ENCODE assay signal across 8 mouse cellular contexts in the genomic region with DNA sequence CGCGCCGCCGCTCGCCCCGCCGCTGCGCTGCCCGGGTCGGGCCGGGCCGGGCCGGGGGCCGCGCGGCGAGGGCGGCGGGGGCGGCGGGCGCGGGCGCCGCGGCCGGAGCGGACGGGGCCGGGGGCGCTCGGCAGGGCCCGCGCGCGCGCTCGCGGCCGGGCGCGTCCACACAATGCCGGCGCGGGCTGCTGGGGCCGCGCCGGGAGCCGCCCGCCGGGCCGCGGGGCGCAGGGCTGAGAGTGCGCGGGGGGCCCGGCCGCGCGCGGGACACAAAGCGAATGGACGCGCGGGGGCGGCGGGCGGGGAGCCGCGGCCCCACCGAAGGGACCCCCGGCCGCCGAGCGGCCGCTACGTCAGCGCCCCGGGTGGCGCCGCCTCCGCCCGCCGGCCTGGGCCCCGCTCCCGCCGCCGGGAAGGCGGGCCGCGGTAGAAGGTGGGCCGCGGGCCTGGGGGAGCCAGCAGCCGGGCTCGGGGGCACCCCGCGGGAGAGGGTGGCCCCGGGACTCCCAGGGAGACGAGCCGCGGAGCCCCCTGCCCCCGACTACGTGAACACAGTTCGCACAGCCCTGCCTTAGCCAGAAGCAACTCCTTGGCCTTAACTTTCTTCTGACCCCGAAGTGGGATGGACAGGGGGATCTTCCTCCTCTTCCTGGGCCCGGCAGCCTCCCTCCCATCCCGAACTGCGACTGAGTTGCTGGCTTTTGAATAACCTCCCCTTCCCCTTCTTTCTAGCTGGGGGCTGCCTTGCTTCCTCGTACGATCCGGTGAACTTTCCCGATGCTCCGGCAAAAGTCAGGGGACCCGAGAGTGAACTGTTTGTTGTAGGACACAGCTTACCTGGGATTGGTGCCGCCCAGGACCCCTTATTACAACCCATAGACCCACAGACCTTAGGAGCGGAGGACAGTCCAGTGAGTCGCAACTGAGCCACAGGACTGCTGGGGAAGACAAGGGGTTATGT. TPM values are rescaled to one million over a fixed set of nuclear protein-coding genes. Genes with fewer than 3 reads are reported as not detected.
DNase-seq lines count a peak whose midpoint lies in the region; ATAC-seq and TF ChIP-seq lines count a peak whose summit lies in the region.

TSS of gene Phf2 (minus strand) at position 349 of the 961 bp plus-strand sequence.

- no peaks in the 10 kb centered on the region for H3K27me3 ChIP-seq in embryonic facial prominence, embryonic 14.5 days (replicated peaks; ENCODE audit: control insufficient read depth, insufficient read depth, low read length)
- H3K27me3 ChIP-seq in heart, embryonic 12.5 days (replicated peaks), result no peaks in the 10 kb centered on the region
- no peaks in the 10 kb centered on the region for H3K27me3 ChIP-seq in lung, embryonic 15.5 days

- DNase-seq in ZHBTc4 (ENCODE audit: low read depth, low spot score), result peak; percentile 58
- DNase-seq in embryonic facial prominence, embryonic 14.5 days (ENCODE audit: low spot score), result peak; percentile 52
- DNase-seq in kidney, postnatal 10 days, result peak; percentile 61
- DNase-seq in frontal cortex, postnatal 36 days (ENCODE audit: low spot score in 2 of 2), result no peak

- H3K4me1 ChIP-seq in embryonic facial prominence, embryonic 14.5 days (ENCODE audit: control insufficient read depth, insufficient read depth, low read length), result peaks cover 19% of the 10 kb centered on the region
- peaks cover 59% of the 10 kb centered on the region for H3K4me1 ChIP-seq in heart, embryonic 12.5 days (replicated peaks)
- peaks cover 33% of the 10 kb centered on the region for H3K4me1 ChIP-seq in lung, embryonic 15.5 days
- H3K4me1 ChIP-seq in olfactory bulb, adult 2 months (ENCODE audit: control insufficient read depth, insufficient read depth, low read length), result peaks cover 34% of the 10 kb centered on the region

- peak; percentile 19 for ATAC-seq in CD4-positive, CD25-positive, alpha-beta regulatory T cell, adult 4 months
- ATAC-seq in embryonic facial prominence, embryonic 14.5 days (ENCODE audit: low read depth), result peak; percentile 48
- ATAC-seq in heart, embryonic 12.5 days (ENCODE audit: insufficient number of reproducible peaks, low FRiP score), result peak; percentile 54
- peak; percentile 34 for ATAC-seq in lung, embryonic 15.5 days (ENCODE audit: borderline replicate concordance, extremely low read depth, low FRiP score, low TSS enrichment)

- H3K9me3 ChIP-seq in embryonic facial prominence, embryonic 14.5 days (ENCODE audit: control insufficient read depth, low read length), result no peaks in the 10 kb centered on the region
- no peaks in the 10 kb centered on the region for H3K9me3 ChIP-seq in heart, embryonic 12.5 days (replicated peaks)
- no peaks in the 10 kb centered on the region for H3K9me3 ChIP-seq in lung, embryonic 15.5 days

- TF ChIP-seq POLR2A in olfactory bulb, adult 2 months (IDR thresholded peaks at IDR 0.05; ENCODE audit: insufficient read depth, low read depth, low read length), result no peak

- peak within 1 kb of the TSS; percentile 93 for H3K27ac ChIP-seq in embryonic facial prominence, embryonic 14.5 days (replicated peaks; ENCODE audit: low read depth, low read length)
- peak within 1 kb of the TSS; percentile 87 for H3K27ac ChIP-seq in heart, embryonic 12.5 days (ENCODE audit: poor library complexity, severe bottlenecking)
- H3K27ac ChIP-seq in lung, embryonic 15.5 days, result peak within 1 kb of the TSS; percentile 88
- peak within 1 kb of the TSS; percentile 22 for H3K27ac ChIP-seq in olfactory bulb, adult 2 months (ENCODE audit: insufficient read depth, low read depth, low read length)

- H3K36me3 ChIP-seq in embryonic facial prominence, embryonic 14.5 days (ENCODE audit: control insufficient read depth, insufficient read depth, low read length), result peaks cover 2% of the 10 kb centered on the region; the same call in 1 of the 2 replicates
- H3K36me3 ChIP-seq in heart, embryonic 12.5 days, result no peaks in the 10 kb centered on the region
- H3K36me3 ChIP-seq in lung, embryonic 15.5 days, result no peaks in the 10 kb centered on the region

- H3K4me3 ChIP-seq in embryonic facial prominence, embryonic 14.5 days (ENCODE audit: low read depth, low read length), result peak within 1 kb of the TSS; percentile 86
- H3K4me3 ChIP-seq in heart, embryonic 12.5 days, result peak within 1 kb of the TSS; percentile 100
- H3K4me3 ChIP-seq in lung, embryonic 15.5 days, result peak within 1 kb of the TSS; percentile 81
- H3K4me3 ChIP-seq in olfactory bulb, adult 2 months (ENCODE audit: insufficient read depth, low read depth, low read length), result peak within 1 kb of the TSS; percentile 88

- peak within 1 kb of the TSS; percentile 99 for H3K9ac ChIP-seq in embryonic facial prominence, embryonic 14.5 days (ENCODE audit: low read depth, low read length)
- H3K9ac ChIP-seq in heart, embryonic 12.5 days, result peak within 1 kb of the TSS; percentile 100
- peak within 1 kb of the TSS; percentile 96 for H3K9ac ChIP-seq in lung, embryonic 15.5 days

- 1% methylated on average over 13 of the region's 117 CpGs for WGBS in embryonic facial prominence, embryonic 14.5 days
- 19% methylated on average over 94 of the region's 117 CpGs for WGBS in heart, embryonic 12.5 days
- under 1% methylated on average over 37 of the region's 117 CpGs for WGBS in lung, embryonic 15.5 days
- WGBS in olfactory bulb, adult 2 months, result 15% methylated on average over 117 of the region's 117 CpGs

- peak within 1 kb of the TSS; percentile 77 for H3K4me2 ChIP-seq in embryonic facial prominence, embryonic 14.5 days (ENCODE audit: low read depth, low read length)
- peak within 1 kb of the TSS; percentile 84 for H3K4me2 ChIP-seq in heart, embryonic 12.5 days
- H3K4me2 ChIP-seq in lung, embryonic 15.5 days, result peak within 1 kb of the TSS; percentile 78

- no peak for TF ChIP-seq CTCF in olfactory bulb, adult 2 months (IDR thresholded peaks at IDR 0.05; ENCODE audit: insufficient read depth, low read depth, low read length)

RNA-seq across cellular contexts. Expression of gene Phf2, which starts in this region (rescaled TPM):
- 1 to 10 TPM; 2.5 to 2.9 TPM for polyA plus RNA-seq in CD4-positive, CD25-positive, alpha-beta regulatory T cell, adult 4 months (2017; shearing (Covaris generic))
- polyA plus RNA-seq in embryonic facial prominence, embryonic 14.5 days (2014; fragmentation: Nextera tagmentation; extraction: Ambion mirVana), result 11.6 and 11.7 TPM in 2 replicates
- polyA plus RNA-seq in heart, embryonic 12.5 days (2016; fragmentation: Nextera tagmentation; extraction: Ambion mirVana), result 4.9 and 5.7 TPM in 2 replicates
- 8.0 and 8.3 TPM in 2 replicates for polyA plus RNA-seq in lung, embryonic 15.5 days (2015; fragmentation: Nextera tagmentation; extraction: Ambion mirVana)
- 83.3 TPM in 1 of 2 replicates, not detected in the other for polyA plus RNA-seq in olfactory bulb, adult 2 months (2012; ENCODE audit: insufficient read depth, insufficient read length, low replicate concordance, missing spikeins)

Comparison
In these comparisons a context has a peak if more than half of its experiments do, and no peak if none do; other contexts are left out.
1. DNase-seq: peak in ZHBTc4 (single experiment), embryonic facial prominence, embryonic 14.5 days (single experiment) and kidney, postnatal 10 days (single experiment); none in frontal cortex, postnatal 36 days (0 of 2).
2. H3K27ac ChIP-seq: peak in every context shown above with its lines; median percentile 93 in embryonic facial prominence, embryonic 14.5 days; 88 in lung, embryonic 15.5 days; 87 in heart, embryonic 12.5 days; 22 in olfactory bulb, adult 2 months.
3. Peak in every context shown above with its lines, with median percentiles within 50 percentile points of each other: ATAC-seq, H3K4me2 ChIP-seq, H3K4me3 ChIP-seq and H3K9ac ChIP-seq.